Mouse (Mus musculus) heart, adult 2 months (tissue): ENCODE measurements at regions not wholly inside any gene's neighbourhood (a gene's known extent, or its start where the extent isn't known, plus 50 kb on each side); places are given as distances from the start of the nearest gene placed in this dataset.
A peak's percentile ranks its signal among the peaks of the same experiment; 100 is the strongest.

Experiments
- DNase-seq, 2 experiments: peaks; one replicate each; pipeline ENCODE4 v3.0.0; 2021
- H3K27ac ChIP-seq: fragments of 200-600 bp; 2 replicates; pipeline ENCODE4 v1.8.1; 2022
- H3K27me3 ChIP-seq: fragments of 200-500 bp; 2 replicates; pipeline ENCODE4 v1.6.1; 2012; ENCODE audit warnings: mild to moderate bottlenecking, low read length, inconsistent platforms, mixed read lengths; ENCODE audit not compliant: control insufficient read depth, insufficient read depth
- H3K36me3 ChIP-seq: fragments of 200-500 bp; 2 replicates; pipeline ENCODE4 v1.6.1; 2012; ENCODE audit warnings: low read length, inconsistent platforms; ENCODE audit not compliant: control insufficient read depth, insufficient read depth
- H3K4me1 ChIP-seq: fragments of 200-500 bp; 2 replicates; pipeline ENCODE4 v1.6.1; 2011; ENCODE audit warnings: low read length; ENCODE audit not compliant: control insufficient read depth, insufficient read depth
- H3K4me3 ChIP-seq: fragments of 200-600 bp; 2 replicates; pipeline ENCODE4 v1.8.1; 2022
- H3K79me2 ChIP-seq: fragments of 200-500 bp; replicated peaks from 2 replicates; pipeline ENCODE4 v1.6.1; 2012; ENCODE audit warnings: mild to moderate bottlenecking, inconsistent platforms, low read length, moderate library complexity, mixed read lengths; ENCODE audit not compliant: control insufficient read depth, insufficient read depth
- H3K9ac ChIP-seq: fragments of 200-500 bp; 2 replicates; pipeline ENCODE4 v1.6.1; 2012; ENCODE audit warnings: low read depth, mild to moderate bottlenecking, control low read depth, inconsistent platforms, low read length, mixed read lengths
- CTCF ChIP-seq: fragments of 200-600 bp; IDR thresholded peaks from 2 replicates; pipeline ENCODE4 v1.8.1; 2022; ENCODE audit warnings: antibody characterized with exemption, mild to moderate bottlenecking, moderate library complexity
- EP300 ChIP-seq: fragments of 200-500 bp; IDR thresholded peaks from 2 replicates; pipeline ENCODE4 v1.6.1; 2011; ENCODE audit warnings: low read depth, low read length, control low read depth; ENCODE audit not compliant: insufficient read depth
- POLR2A ChIP-seq: fragments of 200-500 bp; IDR thresholded peaks from 2 replicates; pipeline ENCODE4 v1.6.1; 2011; ENCODE audit warnings: mild to moderate bottlenecking, low read depth, low read length, control low read depth; ENCODE audit not compliant: insufficient read depth
- WGBS: fragments of 180-500 bp; shearing (Covaris S2); methylation state at CpG from one replicate; pipeline ENCODE4 v1.1.7; 2018; 5-methylcytosine and 5-hydroxymethylcytosine counted together
- intact Hi-C: fragments of 180-260 bp; cut with DNase I; formaldehyde crosslinking; loops from one replicate; pipeline ENCODE4 v1.15.1; 2025

- peaks cover 10% of the 10 kb centered on the region for H3K4me1 ChIP-seq
- no peaks in the 10 kb centered on the region for H3K79me2 ChIP-seq
- WGBS, result 47% methylated on average over 7 of the region's 7 CpGs
- H3K4me3 ChIP-seq, result no peak overlapping the region
- no peaks in the 10 kb centered on the region for H3K36me3 ChIP-seq
- intact Hi-C loops, result no loop called here
- no peak for TF ChIP-seq POLR2A
- no peak for TF ChIP-seq EP300
- TF ChIP-seq CTCF, result no peak
- peak overlapping the region; percentile 26 for H3K27ac ChIP-seq
- H3K9ac ChIP-seq, result peak overlapping the region; percentile 1; the same call in 1 of the 2 replicates
- H3K27me3 ChIP-seq, result no peaks in the 10 kb centered on the region
- peak in 1 of 2 experiments; percentile 46 for DNase-seq
Observed at GRCm38 (mm10) chr7:145047771-145048480, 108.2 kb upstream of the Ccnd1 start.

GRCm38 (mm10) chr7:145045230-145045629, 105.5 kb upstream of the Ccnd1 start:
- intact Hi-C loops, result no loop called here
- 63% methylated on average over 1 of the region's 1 CpGs for WGBS
- TF ChIP-seq POLR2A, result no peak
- no peak for TF ChIP-seq CTCF
- TF ChIP-seq EP300, result no peak

DNA sequence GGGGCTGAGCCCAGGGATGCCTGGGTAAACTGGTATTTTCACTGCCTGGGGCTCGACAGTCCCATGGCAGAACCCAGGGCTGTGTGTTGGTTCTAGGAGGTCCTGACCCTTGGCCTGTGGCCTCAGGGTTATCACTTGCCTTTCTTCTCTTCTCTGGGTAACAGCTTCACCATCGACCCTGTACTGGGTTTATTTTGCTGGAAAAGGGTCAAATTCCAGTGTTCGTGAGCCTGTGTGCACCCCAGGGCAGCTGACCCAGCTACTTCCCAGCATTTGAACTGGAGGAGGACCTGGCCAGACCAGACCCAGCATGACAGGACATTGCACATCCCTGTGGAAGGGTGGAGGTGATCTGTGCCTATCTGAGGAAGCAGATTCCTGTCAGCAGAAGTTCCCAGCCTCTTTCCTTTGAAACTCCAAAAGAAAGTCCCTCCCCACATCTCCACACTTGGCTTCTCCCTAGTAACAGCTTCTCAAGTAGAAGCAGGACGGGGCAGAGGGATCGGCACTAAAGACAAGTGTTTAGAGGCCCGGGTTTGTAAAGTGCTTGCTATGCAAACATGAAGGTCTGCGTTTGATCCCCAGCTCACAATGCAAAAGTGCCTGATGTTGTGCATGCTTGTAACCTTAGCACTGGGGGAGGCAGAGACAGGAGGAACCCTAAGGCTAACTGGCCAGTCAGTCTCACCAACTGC, 103.9 kb upstream of the Ccnd1 start:
- H3K27me3 ChIP-seq, result no peaks in the 10 kb centered on the region
- no peak overlapping the region for H3K9ac ChIP-seq
- H3K79me2 ChIP-seq, result no peaks in the 10 kb centered on the region
- H3K36me3 ChIP-seq, result no peaks in the 10 kb centered on the region
- peaks cover 10% of the 10 kb centered on the region for H3K4me1 ChIP-seq
- WGBS, result 58% methylated on average over 7 of the region's 7 CpGs
- no peak overlapping the region for H3K27ac ChIP-seq
- H3K4me3 ChIP-seq, result no peak overlapping the region
- no peak for DNase-seq
- intact Hi-C loops, result no loop called here
- TF ChIP-seq CTCF, result no peak
- no peak for TF ChIP-seq POLR2A
- TF ChIP-seq EP300, result no peak

More at GRCm38 (mm10) chr7:145045230-145045629, 105.5 kb upstream of the Ccnd1 start:
- no peak overlapping the region for H3K9ac ChIP-seq
- H3K79me2 ChIP-seq, result no peaks in the 10 kb centered on the region
- H3K27me3 ChIP-seq, result no peaks in the 10 kb centered on the region
- no peak overlapping the region for H3K4me3 ChIP-seq
- peaks cover 10% of the 10 kb centered on the region for H3K4me1 ChIP-seq
- DNase-seq, result no peak
- H3K36me3 ChIP-seq, result no peaks in the 10 kb centered on the region
- H3K27ac ChIP-seq, result no peak overlapping the region

- no peak for TF ChIP-seq CTCF
- no peak for TF ChIP-seq EP300
- TF ChIP-seq POLR2A, result no peak
- 81% methylated on average over 8 of the region's 8 CpGs for WGBS
- Histone ChIP-seq H3K9ac (no peak overlapping the region), H3K79me2 (no peaks in the 10 kb centered on the region), H3K36me3 (no peaks in the 10 kb centered on the region), H3K27me3 (no peaks in the 10 kb centered on the region), H3K27ac (no peak overlapping the region), H3K4me1 (peaks cover 2% of the 10 kb centered on the region; the same call in 1 of the 2 replicates), H3K4me3 (no peak overlapping the region)
- intact Hi-C loops, result no loop called here
- no peak for DNase-seq
Observed at GRCm38 (mm10) chr7:145040871-145041270, 101.1 kb upstream of the Ccnd1 start.

DNA sequence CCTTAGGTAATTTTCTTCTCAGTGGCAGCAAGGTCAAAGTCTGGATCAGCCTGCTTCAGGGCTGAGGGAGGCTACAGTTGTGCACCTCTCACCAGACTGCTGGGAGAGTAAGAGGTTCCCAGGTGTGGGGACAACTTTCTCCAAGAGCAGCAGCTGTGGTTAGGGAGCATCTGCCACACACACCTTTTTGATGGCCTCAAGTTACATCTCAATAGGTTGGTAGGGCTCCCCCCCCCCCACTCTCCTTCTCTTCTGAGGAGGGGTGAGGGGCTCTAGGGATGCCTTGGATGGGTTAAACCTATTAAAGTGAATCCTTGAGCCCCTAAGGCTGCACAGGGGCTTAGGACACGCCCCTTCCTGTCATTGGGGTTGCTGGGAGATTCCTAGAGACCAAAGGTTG, 94.7 kb upstream of the Ccnd1 start:
- Histone ChIP-seq H3K27me3 (no peaks in the 10 kb centered on the region), H3K36me3 (no peaks in the 10 kb centered on the region), H3K27ac (no peak overlapping the region), H3K79me2 (no peaks in the 10 kb centered on the region), H3K4me1 (peaks cover 3% of the 10 kb centered on the region; the same call in 1 of the 2 replicates), H3K9ac (no peak overlapping the region), H3K4me3 (no peak overlapping the region)
- intact Hi-C loops, result no loop called here
- TF ChIP-seq EP300 (no peak), CTCF (no peak), POLR2A (no peak)
- 62% methylated on average over 1 of the region's 1 CpGs for WGBS
- DNase-seq, result no peak

DNA sequence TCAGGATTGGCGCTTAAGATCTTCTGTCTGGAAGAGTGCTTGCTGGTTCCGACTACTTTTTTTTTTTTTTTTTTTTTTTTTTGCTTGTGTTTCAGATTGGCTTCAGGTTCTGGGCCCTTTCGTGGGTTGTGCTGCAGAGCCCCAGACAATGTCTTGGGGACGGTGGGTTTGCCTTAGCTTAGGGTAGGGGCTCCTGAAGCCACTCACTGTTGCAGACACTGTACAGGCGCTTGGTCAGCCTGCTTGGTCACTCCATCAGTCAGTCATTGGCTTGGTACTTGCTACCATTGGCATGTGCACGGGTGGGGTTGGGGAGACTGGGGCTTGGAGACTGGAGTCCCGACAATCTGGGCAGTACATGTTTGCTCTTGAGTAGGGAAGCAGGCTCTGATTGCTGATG, 91.5 kb upstream of the Ccnd1 start:
- Histone ChIP-seq H3K36me3 (no peaks in the 10 kb centered on the region), H3K4me3 (peak overlapping the region; percentile 34), H3K27ac (peak overlapping the region; percentile 71; the same call in 1 of the 2 replicates), H3K79me2 (no peaks in the 10 kb centered on the region), H3K4me1 (peaks cover 5% of the 10 kb centered on the region), H3K27me3 (no peaks in the 10 kb centered on the region), H3K9ac (no peak overlapping the region)
- intact Hi-C loops, result loop anchor here (2.0 kb wide), 1 partner anchor 82 kb away; no protein-coding TSS in a partner anchor
- WGBS, result 26% methylated on average over 7 of the region's 7 CpGs
- no peak for DNase-seq
- TF ChIP-seq EP300 (no peak), CTCF (no peak), POLR2A (no peak)
